Mouse (Mus musculus) urinary bladder, postnatal 36 days (tissue): ENCODE measurements around the gene Rph3a.

Experiments
- DNase-seq, 2 experiments: peaks; one replicate each; pipeline ENCODE4 v3.0.0; 2022; ENCODE audit warnings: low spot score in 2 of 2, mixed read lengths in 1 of 2

The Rph3a gene

GRCm38 (mm10) chr5:121009811-121010569, at the start of gene Rph3a:
Gene Rph3a (minus strand): TSS chr5:121010092.
- DNase-seq = no peak

- no peak for DNase-seq
These were observed 48.4 kb upstream of the Rph3a start for GRCm38 (mm10) chr5:121058261-121058660.

GRCm38 (mm10) chr5:121053886-121054285, 44.0 kb upstream of the Rph3a start:
- DNase-seq = no peak

GRCm38 (mm10) chr5:121041791-121042190, 31.9 kb upstream of the Rph3a start:
- DNase-seq = no peak

GRCm38 (mm10) chr5:121039465-121039864, 29.6 kb upstream of the Rph3a start:
- no peak for DNase-seq

GRCm38 (mm10) chr5:121030161-121030560, 20.3 kb upstream of the Rph3a start:
- no peak for DNase-seq

- no peak for DNase-seq
These were observed 9.6 kb upstream of the Rph3a start for GRCm38 (mm10) chr5:121019505-121019904.

GRCm38 (mm10) chr5:121017699-121018098, 7.8 kb upstream of the Rph3a start:
- DNase-seq = no peak

GRCm38 (mm10) chr5:121016405-121016804, 6.5 kb upstream of the Rph3a start:
- no peak for DNase-seq

GRCm38 (mm10) chr5:121014496-121014895, 4.6 kb upstream of the Rph3a start:
- DNase-seq = no peak

GRCm38 (mm10) chr5:121011962-121012361, 2.1 kb upstream of the Rph3a start:
- DNase-seq = no peak

- DNase-seq = peak in 1 of 2 experiments; percentile 28
These were observed 486 bp downstream of the Rph3a start for GRCm38 (mm10) chr5:121009406-121009805.

GRCm38 (mm10) chr5:121008411-121009239, 1.3 kb downstream of the Rph3a start:
- DNase-seq = no peak

- no peak for DNase-seq
These were observed 2.3 kb downstream of the Rph3a start for GRCm38 (mm10) chr5:121007563-121007962.

- no peak for DNase-seq
These were observed 2.8 kb downstream of the Rph3a start for GRCm38 (mm10) chr5:121007130-121007529.

GRCm38 (mm10) chr5:121006176-121006575, 3.7 kb downstream of the Rph3a start:
- DNase-seq = no peak

- DNase-seq = no peak
These were observed 6.1 kb downstream of the Rph3a start for GRCm38 (mm10) chr5:121003781-121004180.

- DNase-seq = no peak
These were observed 10.3 kb downstream of the Rph3a start for GRCm38 (mm10) chr5:120999573-120999972.

GRCm38 (mm10) chr5:120988373-120988772, 21.5 kb downstream of the Rph3a start:
- no peak for DNase-seq

- no peak for DNase-seq
These were observed 26.9 kb downstream of the Rph3a start for GRCm38 (mm10) chr5:120983029-120983428.

- DNase-seq = no peak
These were observed 28.7 kb downstream of the Rph3a start for GRCm38 (mm10) chr5:120981211-120981610.

GRCm38 (mm10) chr5:120980116-120980515, 29.8 kb downstream of the Rph3a start:
- DNase-seq = no peak

GRCm38 (mm10) chr5:120976138-120976537, 33.8 kb downstream of the Rph3a start:
- no peak for DNase-seq
